Mouse (Mus musculus) erythroblast, embryonic 14.5 days (primary cell): ENCODE measurements around the gene Limk1.

ENCODE experiments used
- GATA1 ChIP-seq: IDR thresholded peaks from 2 replicates; pipeline ENCODE4 v1.6.1; 2012; ENCODE audit warnings: low read length, inconsistent platforms, mixed read lengths
- TAL1 ChIP-seq: IDR thresholded peaks from 3 replicates; pipeline ENCODE4 v1.6.1; 2012; ENCODE audit warnings: low read length, inconsistent platforms, mixed read lengths

DNA sequence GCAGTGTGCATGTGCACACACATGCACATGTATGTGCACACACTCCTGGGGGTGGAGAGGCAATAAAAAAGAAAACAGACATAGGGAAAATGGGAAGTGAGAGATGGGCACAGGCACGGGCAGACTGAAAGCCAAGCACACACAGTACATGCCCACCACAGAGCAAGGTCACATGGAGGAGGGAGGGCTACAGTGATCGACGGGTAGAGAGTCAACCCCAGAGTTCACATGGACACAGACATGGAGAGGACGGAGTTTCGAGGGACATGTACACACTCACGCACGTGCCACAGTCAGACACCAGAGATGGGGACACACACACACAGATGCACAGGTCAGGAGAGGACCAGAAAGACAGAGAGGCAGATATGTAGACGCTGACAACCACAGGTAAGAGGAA lies 73.0 kb downstream of the Limk1 start:
- TF ChIP-seq TAL1 (no peak), GATA1 (no peak)
